Mouse (Mus musculus) G1E (cell line): ENCODE data around the gene Cntnap4. TPM values are rescaled to one million over a fixed set of nuclear protein-coding genes. Genes with fewer than 3 reads are reported as not detected.

Experiments used
- ATAC-seq: 2 replicates; pipeline ENCODE4 v1.8.0; 2016; ENCODE audit warnings: mild to moderate bottlenecking; ENCODE audit not compliant: insufficient number of reproducible peaks, poor library complexity, low FRiP score, severe bottlenecking; ENCODE audit errors: extremely low read depth
- DNase-seq: peaks from one replicate; pipeline ENCODE4 v3.0.0; 2012; ENCODE audit warnings: low spot score
- H3K27me3 ChIP-seq: 2 replicates; pipeline ENCODE4 v1.6.1; 2012; ENCODE audit warnings: mild to moderate bottlenecking, low read length, inconsistent platforms; ENCODE audit not compliant: insufficient read depth
- H3K36me3 ChIP-seq: replicated peaks from 2 replicates; pipeline ENCODE3; 2012; ENCODE audit warnings: mild to moderate bottlenecking, inconsistent platforms
- H3K4me1 ChIP-seq: 2 replicates; pipeline ENCODE4 v1.6.1; 2012; ENCODE audit warnings: low read depth, low read length, inconsistent platforms, mixed read lengths; ENCODE audit not compliant: insufficient read depth
- H3K4me3 ChIP-seq: 2 replicates; pipeline ENCODE4 v1.5.1; 2012; ENCODE audit warnings: low read depth, mild to moderate bottlenecking, inconsistent platforms, low read length, moderate library complexity, mixed read lengths
- H3K9me3 ChIP-seq: replicated peaks from 2 replicates; pipeline ENCODE4 v1.6.1; 2012; ENCODE audit warnings: inconsistent platforms
- CTCF ChIP-seq: IDR thresholded peaks from 2 replicates; pipeline ENCODE4 v1.5.1; 2012; ENCODE audit warnings: low read depth, low read length, inconsistent platforms, mixed read lengths
- GATA1 ChIP-seq: IDR thresholded peaks from 2 replicates; pipeline ENCODE4 v1.6.1; 2012; ENCODE audit warnings: borderline replicate concordance, low read length, inconsistent platforms, mixed read lengths
- GATA2 ChIP-seq: IDR thresholded peaks from 2 replicates; pipeline ENCODE4 v1.6.1; 2012; ENCODE audit warnings: low read depth, low read length, inconsistent platforms, borderline replicate concordance
- POLR2AphosphoS5 ChIP-seq: IDR thresholded peaks from 2 replicates; pipeline ENCODE4 v1.6.1; 2012; ENCODE audit warnings: low read depth, low read length, inconsistent platforms; ENCODE audit not compliant: insufficient replicate concordance
- TAL1 ChIP-seq: conservative IDR thresholded peaks from 2 replicates; pipeline ENCODE4 v1.6.1; 2012; ENCODE audit warnings: low read depth, low read length, inconsistent platforms, mixed read lengths
- polyA plus RNA-seq: library from polyadenylated mRNA; stranded (reverse); fragments of >175 nt; gene quantifications from 2 replicates; pipeline ENCODE4 v1.2.3, GENCODE M21; 2012
- total RNA-seq, 2 experiments: library from RNA; stranded (forward) in 1 of 2; stranded (reverse) in 1 of 2; fragments of 200-1000 nt in 1 of 2; fragments of >200 nt in 1 of 2; fragmentation: Nextera tagmentation in 1 of 2; gene quantifications; 2 replicates each; pipeline ENCODE4 v1.2.3; 2014 to 2017

Gene Cntnap4
- total and polyA plus RNA-seq, 3 experiments, result not detected

DNA sequence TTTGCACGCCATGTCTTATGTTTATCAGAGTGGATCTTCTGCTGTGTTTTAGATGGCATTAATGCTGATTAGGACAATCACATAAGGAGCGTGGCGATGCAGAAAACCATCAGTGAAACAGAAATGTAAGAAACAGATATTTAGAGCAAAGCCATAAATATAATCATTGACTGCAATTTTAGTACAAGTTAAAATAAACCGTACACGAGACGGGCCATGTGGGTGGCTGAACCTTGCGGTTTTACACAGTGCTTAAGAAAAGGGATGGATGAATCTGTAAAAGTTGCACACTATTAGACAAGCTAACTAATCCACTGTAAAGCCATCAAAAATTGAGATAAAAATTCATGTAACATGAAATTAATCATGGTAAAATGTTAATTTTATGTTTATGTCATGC, 58.9 kb downstream of the Cntnap4 start:
- Histone ChIP-seq H3K9me3 (peaks cover 39% of the 10 kb centered on the region), H3K27me3 (no peaks in the 10 kb centered on the region), H3K36me3 (no peaks in the 10 kb centered on the region), H3K4me3 (no peak overlapping the region), H3K4me1 (no peaks in the 10 kb centered on the region)
- no peak for TF ChIP-seq POLR2AphosphoS5
- TF ChIP-seq CTCF, result no peak
- no peak for TF ChIP-seq TAL1
- no peak for TF ChIP-seq GATA1
- no peak for TF ChIP-seq GATA2
- DNase-seq, result no peak
- no peak for ATAC-seq

DNA sequence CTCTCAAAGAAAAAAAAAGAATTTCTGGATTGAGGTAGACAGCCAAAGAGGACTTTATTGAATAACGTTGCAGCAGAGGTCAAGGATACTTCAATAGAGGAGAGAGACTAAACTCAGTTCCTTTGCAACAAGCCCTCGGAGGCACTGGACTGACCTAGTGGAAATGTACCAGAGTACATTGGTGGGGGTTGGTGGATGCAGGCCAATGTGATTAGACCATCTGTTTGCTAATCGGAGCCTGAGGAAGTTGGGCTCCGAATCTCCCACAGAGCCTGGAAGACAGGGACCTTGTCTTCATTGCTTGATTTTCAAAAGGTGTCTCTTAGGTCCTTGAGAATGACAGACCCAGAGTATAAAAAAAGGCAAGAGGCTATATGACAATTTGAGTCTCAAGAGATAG, 82.8 kb downstream of the Cntnap4 start:
- Histone ChIP-seq H3K4me3 (no peak overlapping the region), H3K4me1 (no peaks in the 10 kb centered on the region), H3K27me3 (no peaks in the 10 kb centered on the region), H3K9me3 (peaks cover 15% of the 10 kb centered on the region), H3K36me3 (no peaks in the 10 kb centered on the region)
- DNase-seq (no peak), ATAC-seq (no peak)
- TF ChIP-seq GATA2 (no peak), GATA1 (no peak), CTCF (no peak), TAL1 (no peak), POLR2AphosphoS5 (no peak)

- no peak for TF ChIP-seq CTCF
- no peak for TF ChIP-seq GATA2
- no peak for TF ChIP-seq POLR2AphosphoS5
- TF ChIP-seq TAL1, result no peak
- no peak for TF ChIP-seq GATA1
- H3K27me3 ChIP-seq, result no peaks in the 10 kb centered on the region
- no peaks in the 10 kb centered on the region for H3K36me3 ChIP-seq
- no peaks in the 10 kb centered on the region for H3K4me1 ChIP-seq
- ATAC-seq (no peak), DNase-seq (no peak)
- peaks cover 15% of the 10 kb centered on the region for H3K9me3 ChIP-seq
- no peak overlapping the region for H3K4me3 ChIP-seq
These were observed 83.4 kb downstream of the Cntnap4 start for GRCm38 (mm10) chr8:112653276-112653675.

- no peak for DNase-seq
- Histone ChIP-seq H3K4me1 (no peaks in the 10 kb centered on the region), H3K36me3 (no peaks in the 10 kb centered on the region), H3K9me3 (peaks cover 15% of the 10 kb centered on the region), H3K27me3 (no peaks in the 10 kb centered on the region), H3K4me3 (no peak overlapping the region)
- no peak for ATAC-seq
- TF ChIP-seq CTCF, result no peak
- TF ChIP-seq GATA2, result no peak
- no peak for TF ChIP-seq GATA1
- no peak for TF ChIP-seq POLR2AphosphoS5
- TF ChIP-seq TAL1, result no peak
These were observed 84.2 kb downstream of the Cntnap4 start for GRCm38 (mm10) chr8:112653994-112654393.

DNA sequence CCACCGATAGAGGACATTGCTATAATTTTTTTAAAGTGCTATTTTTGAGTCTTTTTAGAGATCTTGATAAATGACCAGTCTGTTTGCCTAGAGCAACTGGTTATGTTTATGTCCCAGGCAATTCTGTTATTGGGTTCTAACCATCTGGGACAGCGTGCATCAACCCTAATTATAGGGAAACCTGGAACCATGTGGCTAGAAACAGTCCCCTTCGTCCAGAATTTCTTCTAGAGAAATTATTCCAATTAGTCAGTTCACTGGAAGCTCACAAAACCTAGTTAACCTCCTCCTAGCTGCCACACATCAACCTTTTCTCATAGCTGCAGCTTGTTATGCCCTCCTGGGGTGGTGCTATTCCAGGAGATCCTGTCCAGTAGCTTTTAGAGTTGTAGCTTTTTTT, 94.2 kb downstream of the Cntnap4 start:
- H3K9me3 ChIP-seq, result peaks cover 21% of the 10 kb centered on the region
- no peaks in the 10 kb centered on the region for H3K36me3 ChIP-seq
- no peaks in the 10 kb centered on the region for H3K4me1 ChIP-seq
- DNase-seq (no peak), ATAC-seq (no peak)
- no peak for TF ChIP-seq GATA2
- no peaks in the 10 kb centered on the region for H3K27me3 ChIP-seq
- H3K4me3 ChIP-seq, result no peak overlapping the region

DNA sequence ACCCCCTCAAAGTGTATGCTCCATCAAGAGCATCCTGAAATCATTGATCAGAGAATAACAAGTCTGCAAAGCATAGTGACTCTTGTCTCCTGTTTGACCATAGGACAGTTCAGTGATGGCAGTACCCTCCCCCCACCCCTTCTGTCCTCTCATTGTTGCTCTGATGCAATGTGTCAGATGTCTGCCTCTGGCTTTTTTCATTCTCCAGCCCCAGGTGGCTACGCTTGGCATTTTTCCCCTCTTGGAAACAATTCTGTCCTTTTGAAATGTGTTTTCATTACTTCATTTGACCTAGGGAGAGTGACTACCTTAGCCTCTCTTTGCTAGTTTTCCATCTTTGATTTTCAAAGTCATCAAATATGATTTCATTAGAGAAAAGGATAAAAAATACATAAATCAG, 104.8 kb downstream of the Cntnap4 start:
- Histone ChIP-seq H3K9me3 (peaks cover 22% of the 10 kb centered on the region; the same call in 1 of the 2 replicates), H3K4me1 (no peaks in the 10 kb centered on the region), H3K4me3 (no peak overlapping the region), H3K36me3 (no peaks in the 10 kb centered on the region), H3K27me3 (no peaks in the 10 kb centered on the region)
- DNase-seq (no peak), ATAC-seq (no peak)
- TF ChIP-seq GATA1 (no peak), CTCF (no peak), GATA2 (no peak), TAL1 (no peak), POLR2AphosphoS5 (no peak)

- H3K9me3 ChIP-seq, result peaks cover 40% of the 10 kb centered on the region
- TF ChIP-seq GATA2 (no peak), GATA1 (no peak), CTCF (no peak), TAL1 (no peak), POLR2AphosphoS5 (no peak)
- no peaks in the 10 kb centered on the region for H3K4me1 ChIP-seq
- H3K36me3 ChIP-seq, result no peaks in the 10 kb centered on the region
- ATAC-seq, result no peak
- DNase-seq, result no peak
- no peaks in the 10 kb centered on the region for H3K27me3 ChIP-seq
- H3K4me3 ChIP-seq, result no peak overlapping the region
These were observed 111.9 kb downstream of the Cntnap4 start for GRCm38 (mm10) chr8:112681757-112682156.
